Comparison of ENCODE assay signal across 17 mouse cellular contexts in genomic region chr15:99846633-99847032, GRCm38 (mm10). TPM values are rescaled to one million over a fixed set of nuclear protein-coding genes. Genes with fewer than 3 reads are reported as not detected.
A peak's percentile ranks its signal among the peaks of the same experiment; 100 is the strongest.
DNase-seq lines count a peak whose midpoint lies in the region; ATAC-seq and TF ChIP-seq lines count a peak whose summit lies in the region.
"Had no signal": no experiment of that assay in that cellular context is flagged by ENCODE, and none has a peak within 500 bp of the region (broad histone marks: within the 10 kb centered on the region; RNA-seq: fewer than 3 reads in every experiment).

No protein-coding gene starts in this region.

- 20% methylated on average over 6 of the region's 6 CpGs for WGBS in liver, postnatal 0 days (ENCODE audit: insufficient replicate concordance)
- 50% methylated on average over 6 of the region's 6 CpGs for WGBS in liver, embryonic 11.5 days
- WGBS in stomach, embryonic 14.5 days = 32% methylated on average over 6 of the region's 6 CpGs

- H3K9ac ChIP-seq in liver, postnatal 0 days (replicated peaks) = no peak overlapping the region
- H3K9ac ChIP-seq in liver, embryonic 11.5 days (ENCODE audit: low read depth, low read length) = no peak overlapping the region
- H3K9ac ChIP-seq in CH12.LX (ENCODE audit: insufficient read depth, low read depth) = no peak overlapping the region
- no peak overlapping the region for H3K9ac ChIP-seq in stomach, embryonic 14.5 days (replicated peaks; ENCODE audit: low read depth, low read length)
- H3K9ac ChIP-seq: neural tube, embryonic 13.5 days had no signal

- TF ChIP-seq CTCF in liver, postnatal 0 days (IDR thresholded peaks at IDR 0.05; ENCODE audit: low read depth) = no peak
- TF ChIP-seq CTCF in CH12.LX (conservative IDR thresholded peaks at IDR 0.05 in 1 of 2, IDR thresholded peaks at IDR 0.05 in 1 of 2; ENCODE audit: low read depth in 2 of 2, low read length in 2 of 2) = no peak
- TF ChIP-seq CTCF in embryonic fibroblast, embryonic 13.5 days (IDR thresholded peaks at IDR 0.05; ENCODE audit: borderline replicate concordance, insufficient read depth, low read length) = no peak

- 0 out of 2 replicates have a peak overlapping the region, but pooled peaks have one; percentile 17 for H3K27ac ChIP-seq in liver, postnatal 0 days (ENCODE audit: low read depth)
- no peak overlapping the region for H3K27ac ChIP-seq in liver, embryonic 11.5 days (ENCODE audit: low read depth, low read length)
- no peak overlapping the region for H3K27ac ChIP-seq in CH12.LX (ENCODE audit: insufficient read depth, low read depth)
- H3K27ac ChIP-seq in embryonic fibroblast, embryonic 13.5 days (ENCODE audit: insufficient read depth, low read length) = peak overlapping the region; percentile 82
- H3K27ac ChIP-seq in stomach, embryonic 14.5 days (ENCODE audit: low read length) = peak overlapping the region; percentile 63
- H3K27ac ChIP-seq: heart, embryonic 10.5 days; hindbrain, postnatal 0 days; limb, embryonic 10.5 days; neural tube, embryonic 13.5 days had no signal

- peaks cover 35% of the 10 kb centered on the region for H3K4me1 ChIP-seq in liver, postnatal 0 days (ENCODE audit: insufficient read depth)
- H3K4me1 ChIP-seq in liver, embryonic 11.5 days (replicated peaks; ENCODE audit: control insufficient read depth, insufficient read depth, low read length) = peaks cover 2% of the 10 kb centered on the region; the same call in 1 of the 2 replicates
- peaks cover 0 to 7% of the 10 kb centered on the region in 2 experiments; a peak in 2 of 4 replicates for H3K4me1 ChIP-seq in CH12.LX (ENCODE audit: control insufficient read depth in 1 of 2, insufficient read depth in 2 of 2)
- H3K4me1 ChIP-seq in embryonic fibroblast, embryonic 13.5 days (ENCODE audit: control insufficient read depth, insufficient read depth, low read length) = peaks cover 14% of the 10 kb centered on the region
- H3K4me1 ChIP-seq in stomach, embryonic 14.5 days (ENCODE audit: control insufficient read depth, insufficient read depth, low read length) = peaks cover 31% of the 10 kb centered on the region

- 0 out of 2 replicates have a peak, but pooled peaks cover 2% of the 10 kb centered on the region for H3K36me3 ChIP-seq in liver, postnatal 0 days (replicated peaks; ENCODE audit: insufficient read depth, low read length)
- H3K36me3 ChIP-seq in liver, embryonic 11.5 days (ENCODE audit: control insufficient read depth, insufficient read depth, low read length) = no peaks in the 10 kb centered on the region
- H3K36me3 ChIP-seq in CH12.LX (replicated peaks in 1 of 2; ENCODE audit: control insufficient read depth in 1 of 2, insufficient read depth in 1 of 2, low read length in 1 of 2) = no peaks in the 10 kb centered on the region
- peaks cover 8% of the 10 kb centered on the region; the same call in 1 of the 2 replicates for H3K36me3 ChIP-seq in stomach, embryonic 14.5 days (ENCODE audit: control insufficient read depth, insufficient read depth, low read length)
- H3K36me3 ChIP-seq: heart, embryonic 10.5 days; limb, embryonic 10.5 days had no signal

- H3K27me3 ChIP-seq in liver, postnatal 0 days (ENCODE audit: insufficient read depth, low read length) = no peaks in the 10 kb centered on the region
- H3K27me3 ChIP-seq in liver, embryonic 11.5 days (replicated peaks; ENCODE audit: control insufficient read depth, insufficient read depth, low read length) = no peaks in the 10 kb centered on the region
- H3K27me3 ChIP-seq in CH12.LX (replicated peaks) = no peaks in the 10 kb centered on the region
- no peaks in the 10 kb centered on the region for H3K27me3 ChIP-seq in stomach, embryonic 14.5 days (ENCODE audit: control insufficient read depth, insufficient read depth, low read length)
- H3K27me3 ChIP-seq: neural tube, embryonic 13.5 days had no signal

- no peak for TF ChIP-seq EP300 in liver, postnatal 0 days (IDR thresholded peaks at IDR 0.05; ENCODE audit: low read depth)
- TF ChIP-seq EP300 in CH12.LX (IDR thresholded peaks at IDR 0.05; ENCODE audit: low read length) = no peak

- TF ChIP-seq RAD21 in CH12.LX (IDR thresholded peaks at IDR 0.05; ENCODE audit: low read depth, low read length) = no peak

- DNase-seq in liver, postnatal 0 days = no peak
- DNase-seq in liver, embryonic 11.5 days (ENCODE audit: low spot score) = no peak
- DNase-seq in CH12.LX (ENCODE audit: extremely low read depth) = peak; percentile 10
- DNase-seq in spleen, postnatal 36 days (ENCODE audit: low spot score in 2 of 2) = no peak
- no peak for DNase-seq in embryo, embryonic 10 days (ENCODE audit: low spot score)
- DNase-seq: adrenal gland, adult 2 months; cerebellum, postnatal 25 days; gastrocnemius, postnatal 14 days; layer of hippocampus, postnatal 36 days; lung, postnatal 10 days had no signal

- dilution Hi-C loops in CH12.LX (cut with MboI; ENCODE audit: extremely low pct_ligation_motif_present, extremely low pct_unique_long_range_greater_than_20kb, low sequenced_read_pairs) = no loop called here

- in situ Hi-C loops in CH12.LX (cut with MboI; ENCODE audit: low pct_ligation_motif_present, low pct_unique_long_range_greater_than_20kb, low sequenced_read_pairs) = no loop called here

- no peak overlapping the region; the same call in 1 of the 2 replicates for H3K4me2 ChIP-seq in liver, postnatal 0 days (ENCODE audit: low read depth, low read length)
- H3K4me2 ChIP-seq in liver, embryonic 11.5 days = no peak overlapping the region
- H3K4me2 ChIP-seq in CH12.LX (ENCODE audit: insufficient read depth, low read depth, poor library complexity, severe bottlenecking) = no peak overlapping the region
- no peak overlapping the region for H3K4me2 ChIP-seq in stomach, embryonic 14.5 days (replicated peaks; ENCODE audit: low read depth, low read length)
- H3K4me2 ChIP-seq: neural tube, embryonic 13.5 days had no signal

- no peak for TF ChIP-seq POLR2A in CH12.LX (IDR thresholded peaks at IDR 0.05; ENCODE audit: low read depth, low read length)
- TF ChIP-seq POLR2A in embryonic fibroblast, embryonic 13.5 days (IDR thresholded peaks at IDR 0.05; ENCODE audit: low read depth, low read length) = no peak

- H3K9me3 ChIP-seq in liver, postnatal 0 days (ENCODE audit: low read length) = no peaks in the 10 kb centered on the region
- no peaks in the 10 kb centered on the region for H3K9me3 ChIP-seq in liver, embryonic 11.5 days (ENCODE audit: control insufficient read depth, low read length)
- H3K9me3 ChIP-seq in CH12.LX (replicated peaks; ENCODE audit: low read length) = no peaks in the 10 kb centered on the region
- H3K9me3 ChIP-seq in stomach, embryonic 14.5 days (ENCODE audit: control insufficient read depth, low read depth, low read length) = no peaks in the 10 kb centered on the region
- H3K9me3 ChIP-seq: heart, embryonic 10.5 days; limb, embryonic 10.5 days; neural tube, embryonic 13.5 days had no signal

- peak; percentile 29; the same call in 1 of the 2 replicates for ATAC-seq in liver, postnatal 0 days
- no peak for ATAC-seq in liver, embryonic 11.5 days (replicated peaks; ENCODE audit: low FRiP score)
- peak; percentile 54; the same call in 1 of the 2 replicates for ATAC-seq in stomach, embryonic 14.5 days (ENCODE audit: insufficient number of reproducible peaks, insufficient read depth, low FRiP score, low read depth)
- ATAC-seq: hindbrain, postnatal 0 days; midbrain, embryonic 16.5 days had no signal

- H3K79me2 ChIP-seq in CH12.LX (replicated peaks; ENCODE audit: control insufficient read depth, extremely low read depth, insufficient read depth, poor library complexity, severe bottlenecking) = no peaks in the 10 kb centered on the region

- H3K4me3 ChIP-seq in liver, postnatal 0 days (ENCODE audit: low read depth, low read length) = no peak overlapping the region
- H3K4me3 ChIP-seq in liver, embryonic 11.5 days (ENCODE audit: low read depth, low read length) = no peak overlapping the region
- no peak overlapping the region for H3K4me3 ChIP-seq in CH12.LX (replicated peaks in 1 of 3; ENCODE audit: low read depth in 2 of 3, low read length in 2 of 3, poor library complexity in 1 of 3)
- no peak overlapping the region for H3K4me3 ChIP-seq in embryonic fibroblast, embryonic 13.5 days (ENCODE audit: insufficient read depth, low read length)
- no peak overlapping the region for H3K4me3 ChIP-seq in stomach, embryonic 14.5 days (ENCODE audit: low read depth, low read length)
- H3K4me3 ChIP-seq: heart, embryonic 10.5 days; limb, embryonic 10.5 days; neural tube, embryonic 13.5 days had no signal

TF ChIP-seq in CH12.LX, 34 proteins besides CTCF, POLR2A, EP300 and RAD21:
- TF ChIP-seq BHLHE40 (IDR thresholded peaks at IDR 0.05; ENCODE audit: low read depth, low read length) (no peak), ZNF384 (IDR thresholded peaks at IDR 0.05; ENCODE audit: low read depth, low read length) (peak; percentile 69)

RNA-seq across cellular contexts. Expression of gene Lima1, which starts 28.6 kb away (rescaled TPM):
- polyA plus RNA-seq in liver, postnatal 0 days (2015; fragmentation: Nextera tagmentation; extraction: Ambion mirVana) = 14.8 and 15.0 TPM in 2 replicates
- polyA plus RNA-seq in liver, embryonic 11.5 days (2014; fragmentation: Nextera tagmentation; extraction: Ambion mirVana) = 19.0 and 19.3 TPM in 2 replicates
- 16.8 and 18.7 TPM in 2 replicates for total RNA-seq in CH12.LX (2012; rRNA removed)
- total RNA-seq in CH12.LX (2014; rRNA removed) = 10.0 and 10.3 TPM in 2 replicates
- 24.4 and 26.9 TPM in 2 replicates for polyA plus RNA-seq in CH12.LX (2012; ENCODE audit: insufficient read length, low read depth)
- polyA plus RNA-seq in embryonic fibroblast, embryonic 13.5 days (2011; ENCODE audit: insufficient read length, low read depth, missing spikeins) = 172 and 199 TPM in 2 replicates
- 69.4 and 78.0 TPM in 2 replicates for polyA plus RNA-seq in stomach, embryonic 14.5 days (2014; fragmentation: Nextera tagmentation; extraction: Ambion mirVana)

Comparison
In these comparisons a context has a peak if more than half of its experiments do, and no peak if none do; other contexts are left out.
1. H3K27ac ChIP-seq: peak in liver, postnatal 0 days (single experiment), embryonic fibroblast, embryonic 13.5 days (single experiment) and stomach, embryonic 14.5 days (single experiment); none in liver, embryonic 11.5 days (single experiment) and CH12.LX (single experiment).